Mouse (Mus musculus) erythroblast, embryonic 14.5 days (primary cell): Measurements from ENCODE around the gene Reep6. TPM values are rescaled to one million over a fixed set of nuclear protein-coding genes. Genes with fewer than 3 reads are reported as not detected.
"Not testable (repeated sequence)": the region's sequence is repeated elsewhere in the genome, so short reads cannot be mapped to it uniquely, and the experiment has no call there.

Source experiments
- H3K27me3 ChIP-seq: 2 replicates; pipeline ENCODE4 v1.6.1; 2012; ENCODE audit warnings: inconsistent platforms; ENCODE audit not compliant: control insufficient read depth
- H3K36me3 ChIP-seq: 2 replicates; pipeline ENCODE4 v1.6.1; 2012; ENCODE audit warnings: mild to moderate bottlenecking, inconsistent platforms; ENCODE audit not compliant: control insufficient read depth
- H3K4me1 ChIP-seq: 2 replicates; pipeline ENCODE4 v1.6.1; 2012; ENCODE audit warnings: inconsistent platforms; ENCODE audit not compliant: control insufficient read depth
- H3K4me3 ChIP-seq: replicated peaks from 2 replicates; pipeline ENCODE3; 2012; ENCODE audit warnings: moderate library complexity, mild to moderate bottlenecking, inconsistent platforms
- H3K9me3 ChIP-seq: 2 replicates; pipeline ENCODE4 v1.6.1; 2012; ENCODE audit warnings: low read length, inconsistent platforms, mixed read lengths; ENCODE audit not compliant: control insufficient read depth
- GATA1 ChIP-seq: IDR thresholded peaks from 2 replicates; pipeline ENCODE4 v1.6.1; 2012; ENCODE audit warnings: low read length, inconsistent platforms, mixed read lengths
- TAL1 ChIP-seq: IDR thresholded peaks from 3 replicates; pipeline ENCODE4 v1.6.1; 2012; ENCODE audit warnings: low read length, inconsistent platforms, mixed read lengths
- polyA plus RNA-seq: library from polyadenylated mRNA; stranded (reverse); fragments of >175 nt; gene quantifications from 2 replicates; pipeline ENCODE4 v1.2.3, GENCODE M21; 2012

Gene Reep6
- polyA plus RNA-seq, 1 experiment: 21.4 TPM

GRCm38 (mm10) chr10:80344131-80344661, 14.4 kb downstream of the Reep6 start:
- H3K9me3 ChIP-seq: peaks cover 17% of the 10 kb centered on the region
- peak overlapping the region; percentile 69 for H3K4me3 ChIP-seq
- peaks cover 93% of the 10 kb centered on the region for H3K4me1 ChIP-seq
- H3K27me3 ChIP-seq: peaks cover 64% of the 10 kb centered on the region
- H3K36me3 ChIP-seq: no peaks in the 10 kb centered on the region
- peak; percentile 79 for TF ChIP-seq TAL1
- TF ChIP-seq GATA1: peak; percentile 56

GRCm38 (mm10) chr10:80345122-80345521, 15.4 kb downstream of the Reep6 start:
- Histone ChIP-seq H3K9me3 (peaks cover 17% of the 10 kb centered on the region), H3K27me3 (peaks cover 72% of the 10 kb centered on the region), H3K4me3 (peak overlapping the region; percentile 69), H3K36me3 (no peaks in the 10 kb centered on the region), H3K4me1 (peaks cover 88% of the 10 kb centered on the region)
- TF ChIP-seq TAL1: peak; percentile 48; the same call in 2 of the 3 replicates
- TF ChIP-seq GATA1: no peak

GRCm38 (mm10) chr10:80345929-80346328, 16.2 kb downstream of the Reep6 start:
- H3K4me1 ChIP-seq: peaks cover 87% of the 10 kb centered on the region
- H3K36me3 ChIP-seq, H3K4me3 ChIP-seq: not testable (repeated sequence)
- peaks cover 17% of the 10 kb centered on the region for H3K9me3 ChIP-seq
- H3K27me3 ChIP-seq: peaks cover 72% of the 10 kb centered on the region

- Histone ChIP-seq H3K36me3 (no peaks in the 10 kb centered on the region), H3K4me1 (peaks cover 71% of the 10 kb centered on the region), H3K27me3 (peaks cover 72% of the 10 kb centered on the region), H3K9me3 (peaks cover 2% of the 10 kb centered on the region; the same call in 1 of the 2 replicates), H3K4me3 (peak overlapping the region; percentile 69)
- no peak for TF ChIP-seq TAL1
- TF ChIP-seq GATA1: no peak
Observed at GRCm38 (mm10) chr10:80347514-80347967, 17.8 kb downstream of the Reep6 start.

- H3K9me3 ChIP-seq: no peaks in the 10 kb centered on the region
- H3K4me1 ChIP-seq: peaks cover 63% of the 10 kb centered on the region
- no peaks in the 10 kb centered on the region for H3K36me3 ChIP-seq
- H3K4me3 ChIP-seq: peak within 1 kb of the TSS; percentile 69
- H3K27me3 ChIP-seq: peaks cover 72% of the 10 kb centered on the region
- TF ChIP-seq GATA1: no peak
- TF ChIP-seq TAL1: no peak
Observed at GRCm38 (mm10) chr10:80348244-80348781, 18.6 kb downstream of the Reep6 start, which contains the start of gene Adamtsl5. Adamtsl5 (minus strand) TSS chr10:80348412.

- Histone ChIP-seq H3K36me3 (no peaks in the 10 kb centered on the region), H3K9me3 (no peaks in the 10 kb centered on the region), H3K27me3 (peaks cover 77% of the 10 kb centered on the region), H3K4me1 (peaks cover 56% of the 10 kb centered on the region), H3K4me3 (no peak overlapping the region)
- TF ChIP-seq TAL1 (no peak), GATA1 (no peak)
Observed at GRCm38 (mm10) chr10:80348981-80349380, 19.2 kb downstream of the Reep6 start.

- Histone ChIP-seq H3K4me3 (no peak overlapping the region), H3K9me3 (no peaks in the 10 kb centered on the region; the same call in 1 of the 2 replicates), H3K27me3 (peaks cover 89% of the 10 kb centered on the region), H3K36me3 (no peaks in the 10 kb centered on the region), H3K4me1 (peaks cover 43% of the 10 kb centered on the region)
- no peak for TF ChIP-seq GATA1
- no peak for TF ChIP-seq TAL1
Observed at GRCm38 (mm10) chr10:80350292-80350691, 20.5 kb downstream of the Reep6 start.

- Histone ChIP-seq H3K4me3 (no peak overlapping the region), H3K27me3 (peaks cover 99% of the 10 kb centered on the region), H3K9me3 (peaks cover 5% of the 10 kb centered on the region; the same call in 1 of the 2 replicates), H3K36me3 (no peaks in the 10 kb centered on the region), H3K4me1 (peaks cover 32% of the 10 kb centered on the region)
- TF ChIP-seq GATA1: no peak
- no peak for TF ChIP-seq TAL1
Observed at GRCm38 (mm10) chr10:80351896-80352295, 22.1 kb downstream of the Reep6 start.

- peaks cover 100% of the 10 kb centered on the region for H3K27me3 ChIP-seq
- H3K4me3 ChIP-seq: no peak overlapping the region
- peaks cover 25% of the 10 kb centered on the region for H3K4me1 ChIP-seq
Observed at GRCm38 (mm10) chr10:80352727-80353126, 23.0 kb downstream of the Reep6 start.

GRCm38 (mm10) chr10:80355431-80355830, 25.7 kb downstream of the Reep6 start:
- TF ChIP-seq TAL1: no peak
- TF ChIP-seq GATA1: no peak
- peaks cover 8% of the 10 kb centered on the region for H3K4me1 ChIP-seq
- H3K27me3 ChIP-seq: peaks cover 100% of the 10 kb centered on the region
- no peak overlapping the region for H3K4me3 ChIP-seq
- peaks cover 12% of the 10 kb centered on the region; the same call in 1 of the 2 replicates for H3K9me3 ChIP-seq
- H3K36me3 ChIP-seq: no peaks in the 10 kb centered on the region

More at GRCm38 (mm10) chr10:80352727-80353126, 23.0 kb downstream of the Reep6 start:
- H3K36me3 ChIP-seq: no peaks in the 10 kb centered on the region
- TF ChIP-seq TAL1: no peak
- TF ChIP-seq GATA1: no peak
- H3K9me3 ChIP-seq: peaks cover 6% of the 10 kb centered on the region; the same call in 1 of the 2 replicates
